Mouse (Mus musculus): Measurements from ENCODE around the gene Xkr8.
"Not testable (repeated sequence)": the region's sequence is repeated elsewhere in the genome, so short reads cannot be mapped to it uniquely, and the experiment has no call there.

Gene Xkr8

DNA sequence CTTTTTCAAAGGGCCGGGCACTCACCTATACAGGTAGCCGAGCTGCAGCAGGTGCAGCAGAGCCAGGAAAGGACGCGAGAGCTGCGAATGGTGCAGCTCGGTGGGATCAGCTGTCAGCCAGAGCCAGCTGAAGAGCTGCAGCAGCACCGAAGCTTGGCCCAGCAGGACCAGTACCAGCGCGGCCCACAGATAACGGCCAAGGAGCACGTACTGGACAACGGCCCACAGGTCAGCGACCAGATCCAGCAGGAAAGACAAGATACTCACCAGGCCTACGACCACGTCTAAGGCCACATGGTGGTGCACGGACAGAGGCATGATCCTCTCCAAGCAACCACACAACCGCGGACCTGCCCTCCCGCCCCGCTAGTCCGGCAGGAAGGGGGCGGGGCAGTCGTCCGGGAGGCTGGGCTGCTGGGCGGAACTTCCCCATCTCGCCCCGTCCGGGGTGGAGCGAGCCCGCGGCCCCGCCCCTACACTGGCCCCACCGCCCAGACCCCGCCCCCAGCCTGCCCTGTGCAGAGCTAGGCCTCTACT is at the start of gene Xkr8:
Gene Xkr8 (minus strand): TSS at position 399 of the 537 bp plus-strand sequence.
- peak; percentile 72 for DNase-seq

DNA sequence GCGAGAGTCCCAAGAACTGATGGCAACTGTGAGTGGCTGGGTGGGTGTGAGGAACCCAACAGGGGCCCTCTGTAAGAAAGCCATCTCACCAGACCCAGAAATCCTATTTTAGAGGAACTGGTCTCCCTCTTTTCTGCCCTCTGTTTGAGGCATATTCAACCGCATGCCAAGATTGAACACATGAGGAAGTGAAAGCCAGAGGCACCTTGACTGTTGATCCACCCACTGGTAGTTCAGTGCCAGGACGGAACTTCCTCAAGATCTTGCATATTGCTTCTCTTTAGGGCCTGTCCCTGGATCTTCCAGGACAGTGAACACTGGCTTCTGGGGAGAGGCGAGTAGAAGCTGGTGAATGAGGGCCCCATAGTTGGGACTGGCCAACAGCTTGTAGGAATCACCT is 47.9 kb upstream of the Xkr8 start:
- no peak for DNase-seq

DNA sequence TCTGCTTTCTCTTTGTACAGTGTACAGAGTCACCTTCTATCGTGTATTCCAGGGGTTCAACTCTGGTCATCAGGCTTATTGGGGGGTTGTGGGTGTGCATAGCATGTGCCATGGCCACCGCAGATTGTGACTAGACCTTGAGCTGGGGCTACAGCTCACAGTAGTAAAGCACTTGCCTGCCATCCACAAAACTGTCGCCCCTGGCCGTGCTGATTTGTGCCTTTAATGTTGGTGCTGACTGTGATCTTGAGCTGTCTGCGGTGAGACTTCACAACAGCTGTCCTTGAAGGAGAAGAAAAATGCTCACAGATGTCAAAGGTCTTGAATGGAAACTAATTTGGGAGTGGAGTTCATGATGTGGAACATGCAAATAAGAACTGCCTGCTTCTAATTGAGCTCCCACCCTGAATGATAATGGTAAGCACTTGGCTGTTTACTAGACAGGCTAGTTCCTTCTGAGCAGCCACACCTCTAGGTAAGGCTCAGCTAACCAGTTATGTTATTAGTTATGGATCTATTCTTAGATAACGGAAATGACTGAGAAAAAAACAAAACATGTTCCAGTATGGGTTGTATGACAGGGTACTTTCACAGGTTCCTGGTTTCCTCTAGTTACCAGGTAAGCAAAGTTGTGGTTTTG is 46.3 kb upstream of the Xkr8 start:
- no peak for DNase-seq

- DNase-seq = no peak
These were observed 44.4 kb upstream of the Xkr8 start for GRCm38 (mm10) chr4:132776764-132777163.

DNA sequence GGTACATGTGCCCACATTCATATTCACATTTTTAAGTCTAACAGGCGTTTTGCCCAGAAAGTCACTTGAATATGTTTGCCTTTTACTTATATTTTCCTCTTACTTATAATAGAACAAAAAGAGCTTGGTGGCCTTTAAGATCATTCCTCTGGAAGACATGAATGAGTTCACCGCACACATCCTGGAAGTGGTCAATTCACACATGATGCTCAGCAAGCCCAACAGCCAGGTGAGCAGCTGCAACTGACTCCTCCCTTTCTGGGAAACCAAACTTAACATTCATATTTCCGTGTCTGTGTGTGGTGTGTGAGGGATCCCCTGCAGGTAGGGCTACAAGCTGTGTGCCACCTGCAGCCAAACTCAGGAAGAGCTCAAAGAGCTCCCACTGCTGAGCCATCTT is 42.6 kb upstream of the Xkr8 start:
- DNase-seq = no peak

DNA sequence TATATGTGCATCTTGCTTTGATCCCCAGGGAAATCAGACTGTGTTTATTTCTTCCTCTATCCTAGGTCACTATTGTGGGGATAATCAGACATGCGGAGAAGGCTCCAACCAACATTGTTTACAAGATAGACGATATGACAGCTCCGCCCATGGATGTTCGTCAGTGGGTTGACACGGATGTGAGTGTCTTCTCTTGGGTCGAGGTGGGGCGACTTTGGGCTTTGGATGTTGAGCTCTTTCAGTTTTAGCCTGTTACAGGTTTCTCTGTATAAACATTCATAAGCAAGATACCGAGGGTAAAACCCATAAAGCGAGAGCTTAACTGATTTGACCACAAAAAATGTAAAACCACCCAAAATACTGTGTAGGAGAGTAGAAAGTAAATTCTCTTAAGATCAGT is 39.4 kb upstream of the Xkr8 start:
- DNase-seq = no peak

- DNase-seq = peak; percentile 100
These were observed 35.8 kb upstream of the Xkr8 start, which contains the start of gene Rpa2 for GRCm38 (mm10) chr4:132767914-132768876. Rpa2 (plus strand) TSS chr4:132768332.

- not testable (repeated sequence) for DNase-seq
These were observed 30.8 kb upstream of the Xkr8 start for GRCm38 (mm10) chr4:132763125-132763524.

DNA sequence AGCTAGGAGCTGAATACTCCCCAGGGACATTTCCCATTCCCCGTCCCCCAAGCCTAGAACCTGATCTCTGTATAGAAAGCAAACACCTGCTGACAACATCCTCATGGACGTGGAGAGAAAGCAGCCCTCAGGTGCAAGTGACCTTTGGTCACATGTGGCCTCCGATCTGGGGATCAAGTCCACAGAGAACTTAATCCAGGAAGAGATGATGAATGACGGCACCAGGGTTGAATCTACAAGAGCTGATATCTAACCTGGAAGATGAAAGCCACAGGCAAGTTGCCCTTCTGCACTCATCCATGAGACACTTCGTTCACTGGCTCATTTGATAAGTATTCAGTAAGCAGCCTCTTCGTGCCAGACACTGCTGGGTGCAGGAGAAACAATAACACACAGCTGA is 30.3 kb upstream of the Xkr8 start:
- no peak for DNase-seq

DNA sequence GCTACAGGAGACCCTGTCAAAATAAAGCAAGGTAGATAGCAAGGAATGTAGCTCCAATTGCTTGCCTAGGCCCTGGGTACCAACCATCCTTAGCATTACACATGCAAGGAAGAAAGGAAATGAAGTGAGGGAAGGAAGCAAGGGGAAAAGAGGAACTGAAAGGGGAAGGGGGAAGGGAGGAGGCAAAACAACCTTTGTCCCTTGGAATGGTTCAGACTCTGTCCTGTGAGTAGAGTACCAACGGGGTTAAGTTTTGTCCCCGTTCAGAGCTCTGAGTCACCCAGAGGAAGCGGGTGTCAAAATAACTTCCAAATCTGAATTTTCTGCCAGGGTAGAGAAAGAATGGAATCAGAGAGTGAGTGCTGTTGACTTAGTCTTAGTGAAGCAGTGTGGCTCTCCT is 27.9 kb upstream of the Xkr8 start:
- DNase-seq = no peak

- no peak for DNase-seq
These were observed 25.4 kb upstream of the Xkr8 start for GRCm38 (mm10) chr4:132757633-132758351.

DNA sequence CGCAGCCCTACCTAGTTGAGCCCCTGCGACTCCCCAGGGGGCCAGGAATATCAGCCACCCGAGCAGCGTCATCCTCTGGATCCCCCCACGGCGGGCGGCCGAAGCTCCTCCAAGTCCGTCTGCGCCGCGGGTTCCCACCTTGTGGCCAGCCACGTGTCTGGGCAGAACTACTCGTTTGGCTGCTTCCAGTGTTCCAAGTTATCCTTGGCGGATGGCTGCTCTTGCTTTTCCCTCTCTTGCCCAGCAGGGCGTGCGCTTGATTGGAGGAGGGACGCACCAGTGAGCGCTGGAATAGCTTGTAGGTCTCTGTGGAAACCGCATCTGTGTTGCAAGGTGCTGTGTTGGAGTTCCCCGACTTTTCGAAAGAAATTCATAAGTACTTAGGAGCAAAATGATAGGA is 24.6 kb upstream of the Xkr8 start, which contains the start of gene Smpdl3b:
Gene Smpdl3b (minus strand): TSS at position 279 of the 400 bp plus-strand sequence.
- peak; percentile 34 for DNase-seq

DNA sequence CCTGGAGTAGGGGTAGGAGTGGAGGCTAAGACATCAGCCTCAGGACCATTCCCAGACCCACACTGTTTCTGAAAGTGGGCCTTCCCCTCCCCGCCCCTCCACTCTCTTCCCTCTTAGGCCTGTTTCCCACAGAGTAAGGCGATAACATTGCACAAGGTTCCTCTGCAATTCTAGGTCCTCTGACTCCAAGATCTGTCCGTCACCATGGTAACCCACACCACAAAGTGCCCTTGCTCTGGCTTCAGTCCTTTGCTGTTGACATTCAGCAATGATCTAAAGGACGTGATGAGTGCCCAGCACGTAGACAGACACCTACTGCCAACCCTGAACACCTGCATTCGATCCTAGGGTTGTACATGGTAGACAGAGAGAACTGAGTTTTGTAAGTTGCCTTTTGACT is 20.6 kb upstream of the Xkr8 start:
- DNase-seq = no peak

- no peak for DNase-seq
These were observed 17.1 kb upstream of the Xkr8 start for GRCm38 (mm10) chr4:132749258-132749982.

DNA sequence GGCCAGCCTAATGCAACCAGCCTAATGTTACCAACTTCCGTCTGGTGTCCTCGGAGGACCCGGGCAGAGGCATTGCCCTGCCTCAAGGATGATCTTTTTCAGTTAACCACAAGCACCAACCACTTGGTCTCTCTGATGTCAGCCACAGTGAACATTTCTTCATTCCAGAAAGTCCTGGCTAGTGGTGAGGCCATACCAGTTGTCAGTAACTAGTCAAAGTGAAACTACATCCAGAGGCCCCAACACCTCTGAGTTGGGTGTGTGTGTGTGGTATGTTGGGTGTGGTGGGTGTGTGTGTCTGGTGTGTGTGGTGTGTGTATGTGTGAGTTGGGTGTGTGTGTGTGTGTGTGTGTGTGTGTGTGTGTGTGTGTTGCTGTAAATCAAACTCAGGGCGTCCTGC is 16.4 kb upstream of the Xkr8 start:
- DNase-seq = no peak

GRCm38 (mm10) chr4:132747664-132748259 is 15.4 kb upstream of the Xkr8 start:
- DNase-seq = no peak

DNA sequence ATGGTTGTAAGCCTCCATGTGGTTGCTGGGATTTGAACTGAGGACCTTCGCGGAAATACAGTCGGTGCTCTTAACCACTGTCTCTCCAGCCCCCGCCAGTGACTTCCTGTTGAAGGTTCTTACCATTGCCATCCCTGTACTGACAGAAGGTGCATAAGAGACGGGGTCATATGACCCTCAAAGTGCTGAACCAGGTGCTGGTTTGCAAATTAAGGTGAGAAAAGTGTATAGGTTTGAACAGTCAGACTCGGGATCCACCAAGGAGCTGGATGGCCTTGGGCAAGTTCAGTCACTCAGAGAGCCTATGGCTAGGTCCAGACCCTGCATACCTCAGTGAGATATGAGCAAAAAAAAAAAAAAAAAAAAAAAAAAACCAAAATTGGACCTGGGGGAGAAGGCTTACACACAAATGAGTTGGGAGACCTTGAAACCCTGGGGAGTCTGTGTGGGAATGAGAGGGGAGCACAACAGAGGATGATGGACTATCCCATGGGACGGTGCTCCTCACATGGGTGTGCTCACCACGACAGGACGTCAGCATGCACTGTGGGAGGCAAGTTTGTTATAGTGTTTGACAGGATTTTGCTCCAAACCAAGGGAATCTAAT is 14.7 kb upstream of the Xkr8 start:
- DNase-seq = no peak

DNA sequence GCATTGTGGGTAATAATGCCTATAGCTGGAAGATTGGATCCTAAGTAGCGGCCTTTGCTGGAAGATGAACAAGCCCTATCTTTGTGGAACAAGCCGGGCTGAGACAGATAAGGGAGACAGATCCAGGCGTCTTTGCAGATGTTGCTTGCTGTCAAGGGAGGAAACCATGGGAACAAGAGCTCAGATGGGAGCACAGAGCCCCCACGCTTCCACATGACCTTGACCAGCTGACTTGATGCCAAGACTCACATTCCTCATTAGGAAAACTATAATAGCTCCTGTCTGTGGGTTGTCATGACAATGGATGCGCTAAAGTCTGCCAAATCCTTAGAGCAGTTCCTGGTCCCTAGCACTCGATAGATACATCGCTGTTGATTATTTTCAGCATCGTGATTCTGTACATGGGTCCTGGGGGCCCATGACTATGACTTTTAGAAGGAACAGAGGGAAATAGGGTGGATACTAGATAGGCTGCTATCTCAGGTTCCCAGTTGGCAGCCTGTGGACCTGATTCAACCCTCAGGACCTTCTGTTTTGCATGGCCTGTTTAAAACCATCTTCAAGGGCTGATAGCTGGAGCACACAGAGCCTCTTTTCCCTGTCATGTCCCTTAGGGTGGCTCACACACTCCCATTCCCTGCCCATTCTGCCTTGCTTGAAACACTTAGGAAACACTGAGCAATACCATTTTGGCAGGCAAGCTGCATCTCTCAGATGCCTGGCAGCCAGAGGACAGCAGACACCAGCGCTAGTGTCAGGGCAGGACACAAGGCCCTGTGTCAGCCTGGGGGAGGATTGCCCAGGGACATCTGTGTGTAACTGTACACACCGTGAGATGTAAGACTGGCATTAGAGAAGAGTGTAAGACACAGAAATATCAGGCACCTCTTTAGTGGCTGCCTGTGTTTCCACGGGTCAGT is 11.9 kb upstream of the Xkr8 start:
- DNase-seq = no peak

GRCm38 (mm10) chr4:132741491-132741890 is 9.1 kb upstream of the Xkr8 start:
- no peak for DNase-seq

- not testable (repeated sequence) for DNase-seq
These were observed 4.8 kb upstream of the Xkr8 start for GRCm38 (mm10) chr4:132737154-132737553.

Measured in cerebellum, adult 9-10 months (tissue).